Mouse (Mus musculus) intestine, embryonic 14.5 days (tissue): ENCODE results near the gene Helz. TPM values are rescaled to one million over a fixed set of nuclear protein-coding genes. Genes with fewer than 3 reads are reported as not detected.

Experiments used
- ATAC-seq: fragments of 200-750 bp; cut with Nextera tagmentation; replicated peaks from 2 replicates; pipeline ENCODE4 v1.8.0; 2017; ENCODE audit warnings: low read depth, moderate number of reproducible peaks, moderate TSS enrichment, moderate library complexity; ENCODE audit not compliant: low FRiP score, low TSS enrichment
- DNase-seq: peaks from one replicate; pipeline ENCODE4 v3.0.0-alpha.2; 2018; ENCODE audit warnings: low spot score
- H3K27ac ChIP-seq: fragments of 300-500 bp; sonication (generic); 2 replicates; pipeline ENCODE4 v1.5.1; 2014; ENCODE audit warnings: low read depth, mild to moderate bottlenecking, control low read depth
- H3K27me3 ChIP-seq: fragments of 300-500 bp; sonication (generic); replicated peaks from 2 replicates; pipeline ENCODE4 v1.6.1; 2014; ENCODE audit warnings: low read length, control low read depth; ENCODE audit not compliant: control insufficient read depth, insufficient read depth
- H3K36me3 ChIP-seq: fragments of 300-500 bp; sonication (generic); 2 replicates; pipeline ENCODE4 v1.6.1; 2014; ENCODE audit warnings: low read length, control low read depth; ENCODE audit not compliant: control insufficient read depth, insufficient read depth
- H3K4me1 ChIP-seq: fragments of 300-500 bp; sonication (generic); replicated peaks from 2 replicates; pipeline ENCODE4 v1.6.1; 2014; ENCODE audit warnings: low read length, control low read depth, mixed read lengths; ENCODE audit not compliant: control insufficient read depth, insufficient read depth
- H3K4me2 ChIP-seq: fragments of 300-500 bp; sonication (generic); 2 replicates; pipeline ENCODE4 v1.6.1; 2014; ENCODE audit warnings: low read length
- H3K4me3 ChIP-seq: fragments of 300-500 bp; sonication (generic); 2 replicates; pipeline ENCODE4 v1.5.1; 2014; ENCODE audit warnings: low read depth, low read length, control low read depth, mixed read lengths
- H3K9ac ChIP-seq: fragments of 300-500 bp; sonication (generic); 2 replicates; pipeline ENCODE4 v1.6.1; 2014; ENCODE audit warnings: mild to moderate bottlenecking, low read length
- H3K9me3 ChIP-seq: fragments of 300-500 bp; sonication (generic); 2 replicates; pipeline ENCODE4 v1.6.1; 2016; ENCODE audit warnings: low read length, control low read depth; ENCODE audit not compliant: control insufficient read depth
- WGBS: fragments of 180-500 bp; shearing (Covaris S2); extraction: QIAGEN DNeasy Blood & Tissue Kit; methylation state at CpG from one replicate; pipeline ENCODE4 v1.1.7; 2014; 5-methylcytosine and 5-hydroxymethylcytosine counted together
- polyA plus RNA-seq: library from polyadenylated mRNA; unstranded; fragments of >200 nt; fragmentation: Nextera tagmentation; extraction: Ambion mirVana; gene quantifications from 2 replicates; pipeline ENCODE4 v1.2.1, GENCODE M21; 2014

Helz gene
- polyA plus RNA-seq, 1 experiment from 2014 or later: 22.6 TPM

DNA sequence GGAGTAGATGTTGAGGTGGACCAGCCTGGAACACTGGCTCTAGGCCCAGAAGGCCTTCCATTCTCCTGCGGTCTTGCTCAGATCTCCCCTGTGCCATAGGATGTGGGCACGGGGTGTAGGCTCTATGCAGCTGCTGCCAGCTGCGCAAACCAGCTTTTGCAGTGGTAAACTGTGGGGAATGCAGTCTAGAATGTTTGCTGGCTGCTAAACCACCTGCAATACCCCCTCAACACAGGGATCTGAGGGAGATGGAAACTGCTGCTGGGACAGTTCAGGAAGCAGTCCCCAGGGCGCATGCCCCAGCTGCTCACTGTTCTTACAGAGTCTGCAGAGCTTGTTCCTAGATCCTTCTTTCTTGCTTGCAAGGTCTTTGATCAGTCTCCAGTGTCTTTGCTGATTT, 96.7 kb downstream of the Helz start:
- no peak overlapping the region for H3K4me3 ChIP-seq
- no peaks in the 10 kb centered on the region for H3K27me3 ChIP-seq
- 96% methylated on average over 4 of the region's 4 CpGs for WGBS
- no peak overlapping the region for H3K9ac ChIP-seq
- no peaks in the 10 kb centered on the region for H3K9me3 ChIP-seq
- ATAC-seq (no peak), DNase-seq (no peak)
- H3K4me2 ChIP-seq: no peak overlapping the region
- no peaks in the 10 kb centered on the region for H3K4me1 ChIP-seq
- peaks cover 66% of the 10 kb centered on the region for H3K36me3 ChIP-seq
- no peak overlapping the region for H3K27ac ChIP-seq

DNA sequence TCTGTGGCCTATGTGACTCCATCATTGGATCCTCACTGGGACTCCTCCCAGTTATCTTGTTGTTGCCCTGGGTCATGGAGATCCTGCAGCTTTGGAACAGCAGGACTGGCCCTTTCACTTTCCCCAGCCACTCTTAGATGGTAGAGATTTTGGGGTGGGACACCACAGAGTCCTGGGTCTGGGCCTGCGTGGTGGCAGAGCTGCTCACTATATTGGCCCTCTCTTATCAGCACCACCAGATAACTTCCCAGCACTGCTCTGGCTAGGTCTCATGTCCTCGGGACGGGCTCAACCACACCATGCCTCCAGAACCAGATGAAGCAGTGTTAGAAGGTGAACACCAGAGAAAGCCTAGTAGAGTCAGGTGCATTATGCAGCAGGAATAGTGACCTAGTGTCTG, 99.6 kb downstream of the Helz start:
- Histone ChIP-seq H3K27me3 (no peaks in the 10 kb centered on the region), H3K36me3 (peaks cover 61% of the 10 kb centered on the region), H3K4me3 (no peak overlapping the region), H3K9ac (no peak overlapping the region), H3K9me3 (no peaks in the 10 kb centered on the region), H3K4me1 (no peaks in the 10 kb centered on the region; the same call in 1 of the 2 replicates), H3K27ac (no peak overlapping the region), H3K4me2 (no peak overlapping the region)
- ATAC-seq (no peak), DNase-seq (no peak)
- 95% methylated on average over 3 of the region's 3 CpGs for WGBS

DNA sequence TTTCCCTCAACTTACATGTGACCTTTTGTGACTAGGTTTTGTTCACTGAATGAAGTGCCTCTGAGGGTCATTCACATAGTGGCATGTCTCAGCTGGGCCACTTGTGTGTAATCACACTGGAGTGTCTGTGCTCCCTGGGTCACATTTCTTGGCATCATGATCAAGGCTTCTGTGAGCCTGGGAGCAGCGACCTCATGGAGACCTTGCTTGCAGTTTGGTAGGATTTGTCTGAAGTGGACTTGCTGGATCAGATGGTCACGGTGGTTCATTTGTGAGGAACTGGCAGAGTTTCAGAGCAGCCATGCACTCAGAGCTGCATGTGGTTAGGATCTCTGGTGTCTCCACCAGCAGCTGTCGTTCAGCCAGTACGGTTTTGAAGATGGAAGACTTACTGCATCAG, 100.9 kb downstream of the Helz start:
- DNase-seq: no peak
- H3K36me3 ChIP-seq: peaks cover 60% of the 10 kb centered on the region

DNA sequence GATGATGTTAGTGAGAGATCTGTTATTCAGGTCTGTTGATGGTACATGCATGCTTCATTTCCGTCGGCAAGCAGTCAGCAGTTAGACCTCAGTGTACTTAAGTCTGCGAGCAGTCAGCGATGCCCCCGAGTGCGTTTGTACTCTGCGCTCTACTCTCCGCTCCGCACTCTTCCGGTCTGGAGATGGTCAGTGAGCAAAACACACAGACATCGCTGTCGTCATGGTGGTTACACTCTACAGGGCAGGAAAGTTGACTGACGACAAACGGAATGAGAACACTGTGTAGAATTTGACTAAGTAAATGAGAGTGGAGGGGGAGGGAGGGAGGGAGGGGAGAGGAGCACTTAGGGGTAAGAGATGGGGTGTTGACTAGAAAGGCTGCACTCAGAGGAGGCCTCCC, 101.7 kb downstream of the Helz start:
- DNase-seq (no peak), ATAC-seq (no peak)
- no peak overlapping the region for H3K4me3 ChIP-seq
- no peak overlapping the region for H3K9ac ChIP-seq
- no peaks in the 10 kb centered on the region for H3K9me3 ChIP-seq
- H3K4me2 ChIP-seq: no peak overlapping the region
- no peaks in the 10 kb centered on the region for H3K27me3 ChIP-seq
- H3K4me1 ChIP-seq: peaks cover 2% of the 10 kb centered on the region; the same call in 1 of the 2 replicates
- no peak overlapping the region for H3K27ac ChIP-seq
- peaks cover 55% of the 10 kb centered on the region for H3K36me3 ChIP-seq
- WGBS: 92% methylated on average over 14 of the region's 14 CpGs

More for the DNA sequence above, 100.9 kb downstream of the Helz start:
- H3K27me3 ChIP-seq: no peaks in the 10 kb centered on the region
- H3K9ac ChIP-seq: no peak overlapping the region
- no peak overlapping the region for H3K4me2 ChIP-seq
- no peak for ATAC-seq
- peaks cover 2% of the 10 kb centered on the region; the same call in 1 of the 2 replicates for H3K4me1 ChIP-seq
- no peak overlapping the region for H3K27ac ChIP-seq
- WGBS: 84% methylated on average over 4 of the region's 4 CpGs
- H3K9me3 ChIP-seq: no peaks in the 10 kb centered on the region
- H3K4me3 ChIP-seq: no peak overlapping the region

DNA sequence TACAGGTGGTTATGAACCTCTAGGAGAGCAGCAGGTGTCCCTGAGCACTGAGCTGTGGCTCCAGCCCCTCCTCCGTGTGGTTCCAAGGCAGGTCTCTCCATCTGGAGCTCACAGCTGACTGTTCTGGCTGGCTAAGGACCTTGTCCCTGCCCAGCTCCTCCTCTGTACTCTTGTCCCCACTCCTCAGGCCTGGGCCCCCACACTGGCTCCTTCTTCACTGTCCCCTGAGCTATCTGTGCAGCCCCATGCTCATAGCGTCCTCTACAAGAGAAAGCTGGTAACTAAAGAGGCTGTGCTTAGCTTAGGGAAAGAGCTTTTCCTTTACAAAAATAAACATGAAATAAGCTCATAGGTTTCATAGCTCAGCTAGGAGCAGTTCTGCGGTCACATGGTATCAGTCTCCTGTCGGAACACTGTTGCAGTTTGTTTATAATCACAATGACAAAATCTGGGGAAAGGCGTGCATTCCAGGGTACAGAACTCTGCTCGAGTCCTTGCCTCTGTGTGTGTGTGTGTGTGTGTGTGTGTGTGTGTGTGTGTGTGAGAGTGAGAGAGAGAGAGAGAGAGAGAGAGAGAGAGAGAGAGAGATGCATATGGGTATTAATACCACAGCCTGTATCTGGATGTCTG, 102.8 kb downstream of the Helz start:
- Histone ChIP-seq H3K4me3 (no peak overlapping the region), H3K36me3 (peaks cover 53% of the 10 kb centered on the region), H3K4me1 (peaks cover 2% of the 10 kb centered on the region; the same call in 1 of the 2 replicates), H3K9me3 (no peaks in the 10 kb centered on the region), H3K4me2 (no peak overlapping the region), H3K27me3 (no peaks in the 10 kb centered on the region), H3K9ac (no peak overlapping the region), H3K27ac (no peak overlapping the region)
- 55% methylated on average over 6 of the region's 6 CpGs for WGBS
- DNase-seq (no peak), ATAC-seq (no peak)

DNA sequence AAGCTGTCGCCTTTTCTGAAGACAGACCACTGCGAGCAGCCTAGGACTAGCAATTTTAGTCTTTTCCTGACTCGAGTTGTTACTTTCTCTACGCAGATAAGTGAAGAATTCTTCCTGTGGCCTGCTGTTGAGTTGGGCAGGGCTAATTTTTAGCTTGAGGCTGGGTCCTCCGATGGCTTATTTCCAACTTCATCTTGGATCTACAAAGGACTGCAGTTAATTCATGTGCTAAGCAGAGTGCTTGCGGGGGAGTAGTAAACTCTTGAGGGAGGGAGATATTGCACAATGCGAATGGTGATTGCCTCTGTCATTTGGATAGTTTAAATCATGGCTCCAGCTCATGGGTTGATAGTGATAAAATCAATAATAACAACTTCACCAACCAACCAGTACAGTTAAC, 103.7 kb downstream of the Helz start:
- Histone ChIP-seq H3K9ac (no peak overlapping the region), H3K36me3 (peaks cover 50% of the 10 kb centered on the region), H3K9me3 (no peaks in the 10 kb centered on the region), H3K27me3 (no peaks in the 10 kb centered on the region), H3K27ac (peak overlapping the region; percentile 34), H3K4me1 (peaks cover 2% of the 10 kb centered on the region; the same call in 1 of the 2 replicates), H3K4me2 (no peak overlapping the region), H3K4me3 (no peak overlapping the region)
- ATAC-seq (no peak), DNase-seq (no peak)
- 66% methylated on average over 7 of the region's 7 CpGs for WGBS

DNA sequence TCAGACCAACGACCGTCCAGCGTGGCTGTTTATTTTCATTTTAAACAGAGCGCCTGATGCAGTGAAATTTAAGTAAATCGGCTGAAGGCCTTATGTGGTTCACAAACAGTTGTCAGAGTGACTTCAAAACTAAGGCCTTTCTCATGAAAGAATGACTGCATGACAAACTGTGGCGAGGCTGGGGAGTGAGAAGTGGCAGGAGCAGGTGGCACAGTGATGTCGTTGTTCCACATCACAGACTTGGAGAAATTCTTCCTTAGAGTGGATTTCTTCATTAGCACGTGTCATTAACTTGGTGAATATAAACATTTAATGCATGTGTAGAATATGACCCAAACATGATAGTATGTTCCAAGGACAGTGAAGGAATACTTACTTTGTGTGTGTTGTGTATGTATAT, 104.4 kb downstream of the Helz start:
- Histone ChIP-seq H3K27ac (peak overlapping the region; percentile 34), H3K9me3 (no peaks in the 10 kb centered on the region), H3K27me3 (no peaks in the 10 kb centered on the region), H3K9ac (no peak overlapping the region), H3K36me3 (peaks cover 53% of the 10 kb centered on the region), H3K4me1 (peaks cover 2% of the 10 kb centered on the region; the same call in 1 of the 2 replicates), H3K4me2 (no peak overlapping the region), H3K4me3 (no peak overlapping the region)
- DNase-seq: no peak
- 52% methylated on average over 8 of the region's 8 CpGs for WGBS
- no peak for ATAC-seq

DNA sequence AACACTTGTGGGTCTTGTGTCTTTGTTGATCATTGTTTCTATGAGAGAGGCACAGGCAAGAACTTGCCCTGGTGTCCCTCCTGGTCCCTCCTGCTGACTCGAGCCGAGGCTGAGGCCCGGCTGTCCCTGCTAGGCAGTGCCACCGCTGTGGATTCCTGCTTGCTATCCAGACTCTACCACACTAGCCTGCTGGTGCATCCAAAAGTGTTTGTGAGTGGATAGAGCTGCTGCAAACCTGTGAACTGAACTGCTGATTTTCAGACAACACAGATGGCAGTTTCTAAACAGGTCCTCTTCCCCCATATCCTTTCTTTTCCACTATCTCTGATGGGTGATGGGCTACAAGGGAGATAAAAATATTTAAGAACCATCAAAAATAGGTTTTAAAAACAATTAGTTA, 107.8 kb downstream of the Helz start:
- no peaks in the 10 kb centered on the region for H3K27me3 ChIP-seq
- H3K4me3 ChIP-seq: no peak overlapping the region
- no peak overlapping the region for H3K27ac ChIP-seq
- peaks cover 2% of the 10 kb centered on the region; the same call in 1 of the 2 replicates for H3K4me1 ChIP-seq
- no peak for ATAC-seq
- no peak overlapping the region for H3K4me2 ChIP-seq
- WGBS: 94% methylated on average over 4 of the region's 4 CpGs
- peaks cover 28% of the 10 kb centered on the region for H3K36me3 ChIP-seq
- no peak for DNase-seq
- H3K9ac ChIP-seq: no peak overlapping the region
- H3K9me3 ChIP-seq: no peaks in the 10 kb centered on the region

DNA sequence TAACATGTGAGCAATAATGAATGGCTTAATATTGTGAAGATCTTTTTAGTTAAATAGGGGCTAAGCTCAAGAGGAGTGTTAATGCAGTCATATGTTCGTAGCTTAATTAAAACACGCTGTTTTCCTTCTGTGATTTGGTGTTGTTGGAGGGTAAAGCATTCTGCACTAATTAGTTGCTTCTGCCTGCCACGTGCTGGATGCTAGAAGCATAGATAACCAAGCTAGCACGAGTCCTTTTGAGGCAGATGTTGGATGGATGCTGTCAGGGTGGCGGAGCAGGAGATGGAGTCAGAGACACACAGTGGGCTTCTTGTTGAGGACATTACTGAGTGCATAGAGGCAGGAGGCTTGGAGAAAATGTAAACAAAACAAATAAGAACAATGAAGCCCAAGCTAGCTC, 109.4 kb downstream of the Helz start:
- no peaks in the 10 kb centered on the region for H3K9me3 ChIP-seq
- H3K9ac ChIP-seq: no peak overlapping the region
- 85% methylated on average over 5 of the region's 5 CpGs for WGBS
- H3K4me3 ChIP-seq: no peak overlapping the region
- no peak for ATAC-seq
- H3K4me1 ChIP-seq: peaks cover 2% of the 10 kb centered on the region; the same call in 1 of the 2 replicates
- H3K27ac ChIP-seq: no peak overlapping the region
- H3K27me3 ChIP-seq: no peaks in the 10 kb centered on the region
- H3K36me3 ChIP-seq: peaks cover 41% of the 10 kb centered on the region
- H3K4me2 ChIP-seq: no peak overlapping the region
- DNase-seq: no peak
